Mouse (Mus musculus): ENCODE results near the gene Sco2. TPM values are rescaled to one million over a fixed set of nuclear protein-coding genes. Genes with fewer than 3 reads are reported as not detected.
A peak's percentile ranks its signal among the peaks of the same experiment; 100 is the strongest.

Sco2 gene
- polyA plus RNA-seq, 1 experiment: 35.2 TPM

DNA sequence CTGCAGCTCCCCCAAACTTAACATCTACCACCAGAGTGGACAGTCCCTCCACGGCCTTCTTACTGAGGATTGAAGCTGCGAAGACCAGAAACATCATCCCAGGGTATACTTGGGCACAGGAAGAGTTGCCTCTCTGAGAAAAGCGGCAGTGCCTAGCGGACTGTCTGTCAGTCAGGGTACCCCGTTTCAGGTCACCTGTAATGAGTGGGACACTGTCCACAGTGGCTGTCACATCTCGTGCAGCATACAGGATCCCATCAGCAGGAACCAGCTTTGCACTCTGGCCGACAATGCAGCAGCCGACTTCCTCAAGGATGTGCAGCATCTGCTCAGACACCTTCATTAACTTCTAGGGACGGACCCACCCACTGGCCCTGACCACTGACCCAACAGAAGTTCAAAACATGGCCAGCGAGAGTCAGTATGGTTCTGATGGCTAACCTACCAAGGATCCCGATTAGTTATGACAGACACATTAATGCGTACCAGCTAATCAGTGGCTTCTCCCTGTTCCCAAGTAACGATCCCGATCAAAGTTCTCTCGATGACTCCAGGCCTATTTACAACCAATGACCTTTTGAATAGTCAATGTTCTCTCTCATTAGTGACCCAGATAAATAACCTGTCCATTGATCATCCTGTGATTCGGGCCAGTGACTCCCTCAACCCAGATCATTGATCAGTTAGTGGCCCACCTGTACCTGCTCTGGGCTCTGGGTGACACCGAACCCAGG, 1.3 kb upstream of the Sco2 start:
- H3K4me3 ChIP-seq (ENCODE audit: insufficient read depth, low read length): peak overlapping the region; percentile 76; the same call in 1 of the 2 replicates
- H3K4me1 ChIP-seq (ENCODE audit: control insufficient read depth, insufficient read depth, low read length): no peaks in the 10 kb centered on the region
- TF ChIP-seq CTCF (IDR thresholded peaks at IDR 0.05; ENCODE audit: extremely low read depth, insufficient read depth, low read length) (no peak), POLR2A (IDR thresholded peaks at IDR 0.05; ENCODE audit: extremely low read depth, insufficient read depth, low read length) (no peak)
- no peak overlapping the region for H3K27ac ChIP-seq (ENCODE audit: insufficient read depth, low read length)

GRCm38 (mm10) chr15:89374340-89374739, 694 bp upstream of the Sco2 start:
- no peak overlapping the region for H3K27ac ChIP-seq (ENCODE audit: insufficient read depth, low read length)
- H3K4me3 ChIP-seq (ENCODE audit: insufficient read depth, low read length): peak overlapping the region; percentile 76
- TF ChIP-seq CTCF (IDR thresholded peaks at IDR 0.05; ENCODE audit: extremely low read depth, insufficient read depth, low read length) (no peak), POLR2A (IDR thresholded peaks at IDR 0.05; ENCODE audit: extremely low read depth, insufficient read depth, low read length) (no peak)
- H3K4me1 ChIP-seq (ENCODE audit: control insufficient read depth, insufficient read depth, low read length): no peaks in the 10 kb centered on the region

GRCm38 (mm10) chr15:89373027-89373761, 452 bp downstream of the Sco2 start:
- TF ChIP-seq CTCF (IDR thresholded peaks at IDR 0.05; ENCODE audit: extremely low read depth, insufficient read depth, low read length) (peak; percentile 64), POLR2A (IDR thresholded peaks at IDR 0.05; ENCODE audit: extremely low read depth, insufficient read depth, low read length) (no peak; the same call in 1 of the 2 replicates)

DNA sequence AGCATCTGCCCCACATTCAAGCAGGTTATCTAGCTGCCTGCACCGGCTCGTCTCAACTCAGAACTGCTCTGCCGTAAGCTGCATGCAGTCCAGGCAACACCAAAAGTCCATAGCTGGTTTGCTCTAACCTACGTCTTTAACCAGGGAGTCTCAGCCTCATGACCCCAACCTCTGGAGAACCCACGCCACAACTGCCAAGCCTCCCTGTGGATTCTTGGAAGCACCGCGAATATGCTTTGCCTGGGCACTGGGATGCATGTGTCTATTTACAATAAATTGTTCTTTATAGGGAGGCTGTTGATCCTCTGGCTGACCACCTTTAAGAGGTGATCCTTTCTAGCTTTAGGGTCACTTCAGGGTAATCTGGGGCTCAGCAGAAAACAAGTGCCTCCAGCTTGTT, 1.1 kb downstream of the Sco2 start:
- TF ChIP-seq POLR2A (IDR thresholded peaks at IDR 0.05; ENCODE audit: extremely low read depth, insufficient read depth, low read length) (no peak), CTCF (IDR thresholded peaks at IDR 0.05; ENCODE audit: extremely low read depth, insufficient read depth, low read length) (no peak)
- no peak overlapping the region; the same call in 1 of the 2 replicates for H3K4me3 ChIP-seq (ENCODE audit: insufficient read depth, low read length)
- H3K27ac ChIP-seq (ENCODE audit: insufficient read depth, low read length): no peak overlapping the region
- H3K4me1 ChIP-seq (ENCODE audit: control insufficient read depth, insufficient read depth, low read length): no peaks in the 10 kb centered on the region

More at GRCm38 (mm10) chr15:89373027-89373761, 452 bp downstream of the Sco2 start:
- Histone ChIP-seq H3K27ac (ENCODE audit: insufficient read depth, low read length) (peak overlapping the region; percentile 91), H3K4me1 (ENCODE audit: control insufficient read depth, insufficient read depth, low read length) (no peaks in the 10 kb centered on the region), H3K4me3 (ENCODE audit: insufficient read depth, low read length) (peak overlapping the region; percentile 76)

DNA sequence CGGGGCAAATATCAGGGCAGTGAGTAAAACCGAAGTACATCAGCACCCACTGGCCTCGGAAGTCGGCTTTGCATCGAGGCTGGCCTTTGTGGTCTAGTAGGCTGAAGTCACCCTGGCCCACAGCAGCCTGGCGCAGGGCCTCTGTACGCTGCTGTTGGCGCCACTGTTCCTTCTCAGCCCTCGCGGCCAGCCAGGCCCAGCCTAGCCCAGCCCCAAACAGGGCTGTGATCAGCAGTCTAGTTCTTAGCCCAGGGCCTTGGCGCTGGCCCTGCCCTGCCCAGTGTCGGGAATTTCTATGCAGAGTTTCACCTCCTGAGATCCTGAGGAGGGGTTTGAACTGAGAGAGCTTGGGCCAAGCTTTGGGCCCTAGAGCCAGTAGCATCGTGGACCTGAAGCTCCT, 1.6 kb downstream of the Sco2 start:
- Histone ChIP-seq H3K4me1 (ENCODE audit: control insufficient read depth, insufficient read depth, low read length) (no peaks in the 10 kb centered on the region), H3K4me3 (ENCODE audit: insufficient read depth, low read length) (no peak overlapping the region), H3K27ac (ENCODE audit: insufficient read depth, low read length) (no peak overlapping the region)
- no peak; the same call in 1 of the 2 replicates for TF ChIP-seq POLR2A (IDR thresholded peaks at IDR 0.05; ENCODE audit: extremely low read depth, insufficient read depth, low read length)
- no peak for TF ChIP-seq CTCF (IDR thresholded peaks at IDR 0.05; ENCODE audit: extremely low read depth, insufficient read depth, low read length)

- TF ChIP-seq CTCF (IDR thresholded peaks at IDR 0.05; ENCODE audit: extremely low read depth, insufficient read depth, low read length) (no peak), POLR2A (IDR thresholded peaks at IDR 0.05; ENCODE audit: extremely low read depth, insufficient read depth, low read length) (no peak)
- H3K27ac ChIP-seq (ENCODE audit: insufficient read depth, low read length): no peak overlapping the region
Measured at GRCm38 (mm10) chr15:89365141-89365551, 8.5 kb downstream of the Sco2 start.

DNA sequence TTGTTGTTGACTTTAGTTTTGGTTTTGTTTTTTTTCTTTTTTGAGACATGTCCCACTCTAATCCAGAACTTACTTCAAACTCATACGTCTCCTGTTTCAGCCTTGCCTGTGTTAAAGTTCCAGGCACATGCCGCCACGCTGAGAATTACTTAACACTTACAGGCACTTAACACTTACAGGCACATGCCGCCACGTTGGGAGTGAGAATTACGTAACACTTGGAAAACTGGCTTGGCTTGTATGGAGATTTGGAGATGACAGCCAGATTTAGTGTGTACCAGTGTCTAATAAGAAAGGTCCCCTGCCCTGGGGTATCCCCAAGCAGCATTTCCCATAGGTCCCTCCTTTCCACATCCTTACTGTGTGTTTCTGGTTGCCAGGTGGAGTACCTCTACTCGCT, 10.6 kb downstream of the Sco2 start:
- TF ChIP-seq CTCF (IDR thresholded peaks at IDR 0.05; ENCODE audit: extremely low read depth, insufficient read depth, low read length) (no peak), POLR2A (IDR thresholded peaks at IDR 0.05; ENCODE audit: extremely low read depth, insufficient read depth, low read length) (no peak)
- no peak overlapping the region for H3K4me3 ChIP-seq (ENCODE audit: insufficient read depth, low read length)
- no peak overlapping the region for H3K27ac ChIP-seq (ENCODE audit: insufficient read depth, low read length)
- H3K4me1 ChIP-seq (ENCODE audit: control insufficient read depth, insufficient read depth, low read length): no peaks in the 10 kb centered on the region; the same call in 1 of the 2 replicates

More at GRCm38 (mm10) chr15:89365141-89365551, 8.5 kb downstream of the Sco2 start:
- no peaks in the 10 kb centered on the region for H3K4me1 ChIP-seq (ENCODE audit: control insufficient read depth, insufficient read depth, low read length)
- H3K4me3 ChIP-seq (ENCODE audit: insufficient read depth, low read length): no peak overlapping the region

DNA sequence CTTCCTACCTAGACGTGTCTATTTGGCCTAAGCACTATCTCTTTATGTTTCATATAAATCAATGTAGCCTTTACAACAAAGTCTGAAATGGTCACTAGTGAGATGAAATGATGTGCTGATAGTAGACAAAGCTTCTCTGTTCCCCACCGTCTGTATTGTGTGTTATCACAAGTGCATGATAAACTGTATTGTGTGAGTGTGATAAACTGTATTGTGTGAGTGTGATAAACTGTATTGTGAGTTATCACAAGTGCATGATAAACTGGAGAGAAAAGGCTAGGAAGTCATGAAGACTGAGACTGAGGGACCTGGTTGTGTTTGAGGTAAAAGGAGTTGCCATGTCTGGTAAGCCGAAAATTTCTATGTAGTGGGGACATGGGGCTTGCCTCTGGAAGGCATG, 14.9 kb downstream of the Sco2 start:
- Histone ChIP-seq H3K4me1 (ENCODE audit: control insufficient read depth, insufficient read depth, low read length) (no peaks in the 10 kb centered on the region; the same call in 1 of the 2 replicates), H3K4me3 (ENCODE audit: insufficient read depth, low read length) (no peak overlapping the region), H3K27ac (ENCODE audit: insufficient read depth, low read length) (no peak overlapping the region)
- TF ChIP-seq POLR2A (IDR thresholded peaks at IDR 0.05; ENCODE audit: extremely low read depth, insufficient read depth, low read length): no peak
- TF ChIP-seq CTCF (IDR thresholded peaks at IDR 0.05; ENCODE audit: extremely low read depth, insufficient read depth, low read length): no peak

DNA sequence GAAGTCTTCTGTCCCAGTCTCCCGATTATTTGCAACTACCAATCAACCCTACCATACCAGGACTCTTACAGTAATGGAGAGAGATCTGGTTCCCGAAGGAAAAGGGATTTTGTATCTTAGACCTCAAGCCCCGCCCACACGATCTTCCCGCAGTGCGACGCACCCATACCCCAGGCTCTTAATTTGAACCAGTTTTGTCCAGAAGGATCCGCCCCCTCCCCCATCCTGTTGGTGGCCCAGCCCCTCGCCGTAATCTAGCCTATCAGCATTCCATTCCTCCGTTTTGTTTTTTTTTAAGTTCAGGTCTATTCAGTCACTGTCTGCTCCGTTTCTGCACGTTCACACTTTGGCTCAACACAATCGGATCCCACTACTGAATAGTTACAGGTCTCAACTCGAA, 17.3 kb downstream of the Sco2 start:
- Histone ChIP-seq H3K4me3 (ENCODE audit: insufficient read depth, low read length) (peak overlapping the region; percentile 68), H3K27ac (ENCODE audit: insufficient read depth, low read length) (0 out of 2 replicates have a peak overlapping the region, but pooled peaks have one; percentile 61), H3K4me1 (ENCODE audit: control insufficient read depth, insufficient read depth, low read length) (no peaks in the 10 kb centered on the region; the same call in 1 of the 2 replicates)
- no peak for TF ChIP-seq CTCF (IDR thresholded peaks at IDR 0.05; ENCODE audit: extremely low read depth, insufficient read depth, low read length)
- no peak for TF ChIP-seq POLR2A (IDR thresholded peaks at IDR 0.05; ENCODE audit: extremely low read depth, insufficient read depth, low read length)

All from cortical plate, adult 2 months (tissue).